Mouse (Mus musculus): ENCODE data around the gene Sec63. TPM values are rescaled to one million over a fixed set of nuclear protein-coding genes. Genes with fewer than 3 reads are reported as not detected.

Gene Sec63
- 76.4 TPM for polyA plus RNA-seq (2017; shearing (Covaris generic))

DNA sequence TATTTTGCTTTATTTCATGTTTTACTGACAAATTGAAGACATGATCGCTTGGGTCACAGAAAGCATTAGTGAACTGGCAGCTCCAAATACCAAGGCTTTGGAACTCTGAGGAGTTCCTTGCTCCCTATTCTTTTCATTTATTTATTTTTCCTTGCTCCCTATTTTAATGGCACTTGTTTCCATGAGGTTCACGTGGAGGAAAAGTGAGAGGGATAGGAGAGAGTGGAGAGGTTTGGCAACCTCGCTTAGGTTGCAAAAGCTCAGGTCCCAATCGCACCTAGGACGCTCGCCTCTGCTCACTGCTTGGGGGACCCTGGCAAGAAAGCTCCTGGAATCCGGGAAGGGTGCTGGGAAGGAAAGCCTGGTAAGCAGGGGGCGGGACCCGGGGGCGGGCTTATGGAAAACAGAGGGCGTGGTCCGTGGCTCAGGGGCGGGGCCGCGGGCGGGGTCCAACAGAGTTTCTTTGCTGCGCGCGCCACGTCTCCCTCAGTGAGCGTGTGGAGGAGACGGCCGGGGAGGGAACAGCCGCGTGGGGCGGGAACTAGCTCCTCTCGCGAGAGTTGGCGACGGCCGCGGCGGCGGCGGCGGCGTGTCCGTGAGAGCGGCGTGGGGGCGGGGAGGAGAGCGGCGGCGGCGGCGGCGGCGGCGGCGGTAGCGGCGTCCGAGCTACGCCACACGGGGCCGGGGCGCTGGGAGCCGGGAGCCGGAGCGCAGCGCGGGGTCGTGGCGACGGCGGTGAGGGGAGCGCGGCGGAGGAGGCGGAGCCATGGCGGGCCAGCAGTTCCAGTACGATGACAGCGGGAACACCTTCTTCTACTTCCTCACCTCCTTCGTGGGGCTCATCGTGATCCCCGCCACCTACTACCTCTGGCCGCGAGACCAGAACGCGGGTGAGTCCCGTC is at the start of gene Sec63:
TSS of gene Sec63 (plus strand) at position 498 of the 902 bp plus-strand sequence.

DNA sequence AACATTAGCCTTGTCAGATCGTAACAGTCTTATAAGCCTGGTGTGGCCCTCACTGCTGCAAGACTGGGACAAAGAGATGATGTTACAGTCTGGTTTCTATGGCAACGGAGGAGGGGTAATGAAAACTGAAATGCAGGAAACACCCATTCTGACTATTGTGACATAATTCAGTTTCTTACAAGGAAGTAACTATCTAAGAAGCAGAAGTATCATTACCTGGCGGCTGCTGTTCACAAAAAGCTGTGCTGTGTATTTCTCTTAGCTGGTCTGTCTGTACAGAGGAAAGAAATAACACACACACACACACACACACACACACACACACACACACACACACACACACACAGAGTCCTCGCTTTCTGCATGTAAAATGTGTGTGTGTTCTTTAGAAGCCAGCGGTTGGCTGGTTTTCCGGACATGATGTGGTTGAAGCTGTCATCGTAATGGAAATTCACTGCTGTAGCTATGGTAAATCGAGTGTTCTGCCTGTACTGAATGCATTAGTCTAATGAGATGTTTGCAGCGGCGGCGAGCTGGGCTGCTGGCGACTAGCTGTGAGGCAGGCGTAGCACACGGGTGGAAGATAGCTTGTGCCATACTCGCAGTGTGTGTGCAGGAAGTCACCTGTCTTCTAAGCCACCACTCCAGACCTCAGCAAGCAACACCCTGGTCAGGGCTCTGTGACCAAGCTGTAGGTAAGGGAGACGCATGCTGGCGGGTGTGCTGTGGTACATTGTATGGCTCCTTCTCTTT is 99.0 kb downstream of the Sec63 start, which contains the start of gene Scml4:
TSS of gene Scml4 (plus strand) at position 212 of the 753 bp plus-strand sequence.

Other genes starting within 250 kb of the Sec63 start
- not detected for gene Nr2e1, start 177.9 kb upstream of the Sec63 start, polyA plus RNA-seq (2017; shearing (Covaris generic))
- 48.2 TPM for gene Ostm1, start 177.7 kb upstream of the Sec63 start, polyA plus RNA-seq (2017; shearing (Covaris generic))
- 200 TPM for gene Scml4, start 98.9 kb downstream of the Sec63 start, polyA plus RNA-seq (2017; shearing (Covaris generic))

All from naive thymus-derived CD4-positive, alpha-beta T cell, adult 5 months (primary cell).